Mouse (Mus musculus) midbrain, embryonic 15.5 days (tissue): ENCODE results near the gene Dll4. TPM values are rescaled to one million over a fixed set of nuclear protein-coding genes. Genes with fewer than 3 reads are reported as not detected.

Source experiments
- ATAC-seq: fragments of 200-750 bp; cut with Nextera tagmentation; replicated peaks from 2 replicates; pipeline ENCODE4 v1.8.0; 2017; ENCODE audit warnings: moderate TSS enrichment
- H3K27ac ChIP-seq: fragments of 300-500 bp; sonication (generic); 2 replicates; pipeline ENCODE4 v1.5.1; 2015; ENCODE audit warnings: mild to moderate bottlenecking, inconsistent platforms
- H3K27me3 ChIP-seq: fragments of 300-500 bp; sonication (generic); replicated peaks from 2 replicates; pipeline ENCODE4 v1.6.1; 2015; ENCODE audit warnings: inconsistent platforms
- H3K36me3 ChIP-seq: fragments of 300-500 bp; sonication (generic); replicated peaks from 2 replicates; pipeline ENCODE4 v1.6.1; 2015; ENCODE audit warnings: inconsistent platforms
- H3K4me1 ChIP-seq: fragments of 300-500 bp; sonication (generic); 2 replicates; pipeline ENCODE4 v1.6.1; 2015; ENCODE audit warnings: inconsistent platforms
- H3K4me2 ChIP-seq: fragments of 300-500 bp; sonication (generic); 2 replicates; pipeline ENCODE4 v1.6.1; 2015; ENCODE audit warnings: inconsistent platforms, mild to moderate bottlenecking, moderate library complexity
- H3K4me3 ChIP-seq: fragments of 300-500 bp; sonication (generic); 2 replicates; pipeline ENCODE4 v1.5.1; 2015; ENCODE audit warnings: mild to moderate bottlenecking, inconsistent platforms
- H3K9ac ChIP-seq: fragments of 300-500 bp; sonication (generic); 2 replicates; pipeline ENCODE4 v1.6.1; 2015; ENCODE audit warnings: mild to moderate bottlenecking, inconsistent platforms
- H3K9me3 ChIP-seq: fragments of 300-500 bp; sonication (generic); 2 replicates; pipeline ENCODE4 v1.6.1; 2016; ENCODE audit warnings: inconsistent platforms
- WGBS: fragments of 180-500 bp; shearing (Covaris S2); methylation state at CpG from one replicate; pipeline ENCODE4 v1.1.7; 2015; ENCODE audit warnings: mixed read lengths; 5-methylcytosine and 5-hydroxymethylcytosine counted together
- polyA plus RNA-seq: library from polyadenylated mRNA; unstranded; fragments of >200 nt; fragmentation: Nextera tagmentation; extraction: Ambion mirVana; gene quantifications from 2 replicates; pipeline ENCODE4 v1.2.1, GENCODE M21; 2015

Dll4 gene
- polyA plus RNA-seq, 1 experiment from 2014 or later: 5.3 TPM

GRCm38 (mm10) chr2:119350555-119351486 is 25.2 kb downstream of the Dll4 start, which contains the start of gene Chac1:
Chac1 (plus strand) TSS chr2:119351229.
- Histone ChIP-seq H3K4me2 (peak within 1 kb of the TSS; percentile 91), H3K4me3 (peak within 1 kb of the TSS; percentile 71), H3K27ac (no peak within 1 kb of the TSS), H3K9ac (peak within 1 kb of the TSS; percentile 61), H3K9me3 (no peaks in the 10 kb centered on the region), H3K27me3 (peaks cover 6% of the 10 kb centered on the region), H3K36me3 (no peaks in the 10 kb centered on the region), H3K4me1 (peaks cover 13% of the 10 kb centered on the region)
- peak; percentile 99 for ATAC-seq
- WGBS: 5% methylated on average over 58 of the region's 58 CpGs

GRCm38 (mm10) chr2:119353707-119354106 is 28.1 kb downstream of the Dll4 start:
- 90% methylated on average over 8 of the region's 8 CpGs for WGBS
- Histone ChIP-seq H3K27ac (no peak overlapping the region), H3K36me3 (no peaks in the 10 kb centered on the region), H3K4me3 (no peak overlapping the region), H3K4me1 (peaks cover 13% of the 10 kb centered on the region), H3K27me3 (peaks cover 6% of the 10 kb centered on the region), H3K9ac (no peak overlapping the region), H3K9me3 (no peaks in the 10 kb centered on the region), H3K4me2 (no peak overlapping the region)
- ATAC-seq: no peak

GRCm38 (mm10) chr2:119355089-119355488 is 29.5 kb downstream of the Dll4 start:
- Histone ChIP-seq H3K4me2 (no peak overlapping the region), H3K27ac (no peak overlapping the region), H3K9me3 (no peaks in the 10 kb centered on the region), H3K4me3 (no peak overlapping the region), H3K9ac (no peak overlapping the region), H3K4me1 (peaks cover 12% of the 10 kb centered on the region), H3K27me3 (peaks cover 3% of the 10 kb centered on the region), H3K36me3 (no peaks in the 10 kb centered on the region)
- WGBS: 86% methylated on average over 3 of the region's 3 CpGs
- no peak for ATAC-seq

- H3K27ac ChIP-seq: no peak overlapping the region
Measured at GRCm38 (mm10) chr2:119355651-119356050, 30.1 kb downstream of the Dll4 start.

GRCm38 (mm10) chr2:119356310-119356709 is 30.7 kb downstream of the Dll4 start:
- no peak for ATAC-seq
- Histone ChIP-seq H3K9ac (no peak overlapping the region), H3K27ac (no peak overlapping the region), H3K4me1 (peaks cover 5% of the 10 kb centered on the region; the same call in 1 of the 2 replicates), H3K27me3 (no peaks in the 10 kb centered on the region; the same call in 1 of the 2 replicates), H3K4me2 (no peak overlapping the region), H3K9me3 (no peaks in the 10 kb centered on the region; the same call in 1 of the 2 replicates), H3K4me3 (no peak overlapping the region), H3K36me3 (no peaks in the 10 kb centered on the region)

More at GRCm38 (mm10) chr2:119355651-119356050, 30.1 kb downstream of the Dll4 start:
- Histone ChIP-seq H3K4me3 (no peak overlapping the region), H3K4me1 (peaks cover 6% of the 10 kb centered on the region), H3K4me2 (no peak overlapping the region), H3K9me3 (no peaks in the 10 kb centered on the region), H3K27me3 (no peaks in the 10 kb centered on the region; the same call in 1 of the 2 replicates), H3K36me3 (no peaks in the 10 kb centered on the region), H3K9ac (no peak overlapping the region)
- ATAC-seq: no peak
- 21% methylated on average over 7 of the region's 7 CpGs for WGBS

- Histone ChIP-seq H3K9me3 (peaks cover 5% of the 10 kb centered on the region; the same call in 1 of the 2 replicates), H3K4me3 (no peak overlapping the region), H3K4me2 (no peak overlapping the region), H3K27me3 (no peaks in the 10 kb centered on the region; the same call in 1 of the 2 replicates), H3K36me3 (no peaks in the 10 kb centered on the region), H3K9ac (no peak overlapping the region), H3K4me1 (no peaks in the 10 kb centered on the region), H3K27ac (no peak overlapping the region)
- no peak for ATAC-seq
- WGBS: 94% methylated on average over 5 of the region's 5 CpGs
Measured at GRCm38 (mm10) chr2:119356805-119357204, 31.2 kb downstream of the Dll4 start.

GRCm38 (mm10) chr2:119358249-119358648 is 32.7 kb downstream of the Dll4 start:
- H3K4me3 ChIP-seq: no peak overlapping the region
- no peaks in the 10 kb centered on the region for H3K4me1 ChIP-seq
- no peak overlapping the region for H3K4me2 ChIP-seq
- no peak overlapping the region for H3K9ac ChIP-seq
- no peak for ATAC-seq
- WGBS: 84% methylated on average over 6 of the region's 6 CpGs
- H3K27ac ChIP-seq: no peak overlapping the region
- no peaks in the 10 kb centered on the region for H3K36me3 ChIP-seq
- H3K9me3 ChIP-seq: peaks cover 6% of the 10 kb centered on the region; the same call in 1 of the 2 replicates
- no peaks in the 10 kb centered on the region for H3K27me3 ChIP-seq

GRCm38 (mm10) chr2:119359721-119360291 is 34.2 kb downstream of the Dll4 start:
- WGBS: 89% methylated on average over 2 of the region's 2 CpGs
- no peaks in the 10 kb centered on the region for H3K36me3 ChIP-seq
- no peak overlapping the region for H3K9ac ChIP-seq
- H3K4me3 ChIP-seq: no peak overlapping the region
- ATAC-seq: no peak
- H3K9me3 ChIP-seq: peaks cover 6% of the 10 kb centered on the region; the same call in 1 of the 2 replicates
- no peak overlapping the region for H3K4me2 ChIP-seq
- no peak overlapping the region for H3K27ac ChIP-seq
- H3K4me1 ChIP-seq: no peaks in the 10 kb centered on the region
- H3K27me3 ChIP-seq: no peaks in the 10 kb centered on the region

GRCm38 (mm10) chr2:119364969-119365368 is 39.4 kb downstream of the Dll4 start:
- no peaks in the 10 kb centered on the region for H3K27me3 ChIP-seq
- no peak overlapping the region for H3K27ac ChIP-seq
- no peak for ATAC-seq
- peaks cover 6% of the 10 kb centered on the region; the same call in 1 of the 2 replicates for H3K9me3 ChIP-seq
- no peak overlapping the region for H3K4me2 ChIP-seq
- no peaks in the 10 kb centered on the region for H3K4me1 ChIP-seq
- peaks cover 3% of the 10 kb centered on the region; the same call in 1 of the 2 replicates for H3K36me3 ChIP-seq
- 88% methylated on average over 3 of the region's 3 CpGs for WGBS
- no peak overlapping the region for H3K9ac ChIP-seq
- no peak overlapping the region for H3K4me3 ChIP-seq

GRCm38 (mm10) chr2:119367346-119367745 is 41.8 kb downstream of the Dll4 start:
- Histone ChIP-seq H3K27me3 (no peaks in the 10 kb centered on the region), H3K4me1 (no peaks in the 10 kb centered on the region), H3K9me3 (no peaks in the 10 kb centered on the region), H3K27ac (no peak overlapping the region), H3K36me3 (peaks cover 14% of the 10 kb centered on the region), H3K4me2 (no peak overlapping the region), H3K4me3 (no peak overlapping the region), H3K9ac (no peak overlapping the region)
- WGBS: 72% methylated on average over 3 of the region's 3 CpGs
- ATAC-seq: no peak

GRCm38 (mm10) chr2:119370116-119370515 is 44.5 kb downstream of the Dll4 start:
- Histone ChIP-seq H3K4me2 (no peak overlapping the region), H3K4me1 (no peaks in the 10 kb centered on the region), H3K27me3 (no peaks in the 10 kb centered on the region), H3K9ac (no peak overlapping the region), H3K9me3 (no peaks in the 10 kb centered on the region), H3K27ac (no peak overlapping the region), H3K36me3 (peaks cover 33% of the 10 kb centered on the region), H3K4me3 (no peak overlapping the region)
- WGBS: 97% methylated on average over 10 of the region's 10 CpGs
- no peak for ATAC-seq

- Histone ChIP-seq H3K4me2 (no peak overlapping the region), H3K4me1 (no peaks in the 10 kb centered on the region), H3K4me3 (no peak overlapping the region), H3K27ac (no peak overlapping the region), H3K9ac (no peak overlapping the region), H3K9me3 (no peaks in the 10 kb centered on the region), H3K36me3 (peaks cover 62% of the 10 kb centered on the region), H3K27me3 (no peaks in the 10 kb centered on the region)
- 82% methylated on average over 9 of the region's 9 CpGs for WGBS
- no peak for ATAC-seq
Measured at GRCm38 (mm10) chr2:119377286-119377685, 51.7 kb downstream of the Dll4 start.
